Mouse (Mus musculus) stomach, embryonic 14.5 days (tissue): Measurements from ENCODE around the gene Gm49366. TPM values are rescaled to one million over a fixed set of nuclear protein-coding genes. Genes with fewer than 3 reads are reported as not detected.
"Not testable (repeated sequence)": the region's sequence is repeated elsewhere in the genome, so short reads cannot be mapped to it uniquely, and the experiment has no call there.

Experiments
- ATAC-seq: fragments of 200-750 bp; cut with Nextera tagmentation; 2 replicates; pipeline ENCODE4 v1.8.0; 2017; ENCODE audit warnings: low read depth, moderate TSS enrichment; ENCODE audit not compliant: insufficient number of reproducible peaks, insufficient read depth, low FRiP score
- H3K27ac ChIP-seq: fragments of 300-500 bp; sonication (generic); 2 replicates; pipeline ENCODE4 v1.5.1; 2014; ENCODE audit warnings: mild to moderate bottlenecking, low read length, moderate library complexity, mixed read lengths
- H3K27me3 ChIP-seq: fragments of 300-500 bp; sonication (generic); 2 replicates; pipeline ENCODE4 v1.6.1; 2014; ENCODE audit warnings: low read length, control low read depth, mixed read lengths; ENCODE audit not compliant: control insufficient read depth, insufficient read depth
- H3K36me3 ChIP-seq: fragments of 300-500 bp; sonication (generic); 2 replicates; pipeline ENCODE4 v1.6.1; 2014; ENCODE audit warnings: mild to moderate bottlenecking, control low read depth, low read length, moderate library complexity, mixed read lengths; ENCODE audit not compliant: control insufficient read depth, insufficient read depth
- H3K4me1 ChIP-seq: fragments of 300-500 bp; sonication (generic); 2 replicates; pipeline ENCODE4 v1.6.1; 2014; ENCODE audit warnings: low read length, control low read depth, mixed read lengths; ENCODE audit not compliant: control insufficient read depth, insufficient read depth
- H3K4me2 ChIP-seq: fragments of 300-500 bp; sonication (generic); replicated peaks from 2 replicates; pipeline ENCODE4 v1.6.1; 2014; ENCODE audit warnings: low read depth, low read length, control low read depth
- H3K4me3 ChIP-seq: fragments of 300-500 bp; sonication (generic); 2 replicates; pipeline ENCODE4 v1.5.1; 2014; ENCODE audit warnings: low read depth, low read length, control low read depth
- H3K9ac ChIP-seq: fragments of 300-500 bp; sonication (generic); replicated peaks from 2 replicates; pipeline ENCODE4 v1.6.1; 2014; ENCODE audit warnings: low read depth, mild to moderate bottlenecking, control low read depth, low read length, moderate library complexity, mixed read lengths
- H3K9me3 ChIP-seq: fragments of 300-500 bp; sonication (generic); 2 replicates; pipeline ENCODE4 v1.6.1; 2016; ENCODE audit warnings: low read depth, low read length, control low read depth; ENCODE audit not compliant: control insufficient read depth
- WGBS: fragments of 180-500 bp; shearing (Covaris S2); extraction: QIAGEN DNeasy Blood & Tissue Kit; methylation state at CpG from one replicate; pipeline ENCODE4 v1.1.7; 2014; 5-methylcytosine and 5-hydroxymethylcytosine counted together
- polyA plus RNA-seq: library from polyadenylated mRNA; unstranded; fragments of >200 nt; fragmentation: Nextera tagmentation; extraction: Ambion mirVana; gene quantifications from 2 replicates; pipeline ENCODE4 v1.2.1, GENCODE M21; 2014

The Gm49366 gene
- polyA plus RNA-seq, 1 experiment from 2014 or later = not detected

- no peak overlapping the region for H3K27ac ChIP-seq
- 0 out of 2 replicates have a peak, but pooled peaks have one; percentile 46 for ATAC-seq
These were observed 15.5 kb upstream of the Gm49366 start for GRCm38 (mm10) chr12:84023052-84023745.

GRCm38 (mm10) chr12:84025888-84026287 is 12.8 kb upstream of the Gm49366 start:
- H3K27me3 ChIP-seq = no peaks in the 10 kb centered on the region
- no peak overlapping the region for H3K27ac ChIP-seq
- WGBS = 83% methylated on average over 7 of the region's 7 CpGs
- H3K9ac ChIP-seq = no peak overlapping the region
- no peak overlapping the region for H3K4me2 ChIP-seq
- no peaks in the 10 kb centered on the region for H3K36me3 ChIP-seq
- H3K9me3 ChIP-seq = no peaks in the 10 kb centered on the region
- no peak for ATAC-seq
- H3K4me3 ChIP-seq = no peak overlapping the region
- H3K4me1 ChIP-seq = no peaks in the 10 kb centered on the region

More at GRCm38 (mm10) chr12:84023052-84023745, 15.5 kb upstream of the Gm49366 start:
- H3K27me3 ChIP-seq = no peaks in the 10 kb centered on the region
- H3K9me3 ChIP-seq = no peaks in the 10 kb centered on the region
- no peak overlapping the region for H3K9ac ChIP-seq
- no peaks in the 10 kb centered on the region for H3K4me1 ChIP-seq
- no peak overlapping the region for H3K4me2 ChIP-seq
- 77% methylated on average over 9 of the region's 9 CpGs for WGBS
- no peak overlapping the region for H3K4me3 ChIP-seq
- no peaks in the 10 kb centered on the region for H3K36me3 ChIP-seq

- 55% methylated on average over 3 of the region's 3 CpGs for WGBS
- not testable (repeated sequence) for H3K27ac ChIP-seq, H3K4me3 ChIP-seq, H3K4me2 ChIP-seq, H3K4me1 ChIP-seq, H3K9me3 ChIP-seq, H3K27me3 ChIP-seq, H3K36me3 ChIP-seq, ATAC-seq, H3K9ac ChIP-seq
These were observed 10.4 kb upstream of the Gm49366 start for GRCm38 (mm10) chr12:84028328-84028727.

- not testable (repeated sequence) for H3K4me2 ChIP-seq, H3K27me3 ChIP-seq, H3K27ac ChIP-seq, H3K4me3 ChIP-seq, ATAC-seq, H3K9me3 ChIP-seq, H3K9ac ChIP-seq, H3K4me1 ChIP-seq, H3K36me3 ChIP-seq
- 86% methylated on average over 1 of the region's 1 CpGs for WGBS
These were observed 9.7 kb upstream of the Gm49366 start for GRCm38 (mm10) chr12:84029043-84029442.

GRCm38 (mm10) chr12:84030659-84031332 is 7.9 kb upstream of the Gm49366 start:
- Histone ChIP-seq H3K27ac (no peak overlapping the region), H3K4me3 (no peak overlapping the region), H3K4me2 (no peak overlapping the region), H3K9ac (no peak overlapping the region), H3K36me3 (no peaks in the 10 kb centered on the region), H3K9me3 (no peaks in the 10 kb centered on the region), H3K4me1 (no peaks in the 10 kb centered on the region), H3K27me3 (no peaks in the 10 kb centered on the region)
- WGBS = 66% methylated on average over 4 of the region's 4 CpGs
- 0 out of 2 replicates have a peak, but pooled peaks have one; percentile 46 for ATAC-seq

- no peaks in the 10 kb centered on the region for H3K9me3 ChIP-seq
- H3K4me3 ChIP-seq = no peak overlapping the region
- H3K27me3 ChIP-seq = no peaks in the 10 kb centered on the region
- no peaks in the 10 kb centered on the region for H3K36me3 ChIP-seq
- H3K4me1 ChIP-seq = no peaks in the 10 kb centered on the region
- no peak for ATAC-seq
- WGBS = 77% methylated on average over 4 of the region's 4 CpGs
- no peak overlapping the region for H3K9ac ChIP-seq
- no peak overlapping the region for H3K27ac ChIP-seq
- H3K4me2 ChIP-seq = no peak overlapping the region
These were observed 5.9 kb upstream of the Gm49366 start for GRCm38 (mm10) chr12:84032854-84033253.

- not testable (repeated sequence) for H3K4me3 ChIP-seq, H3K4me1 ChIP-seq, ATAC-seq, H3K27me3 ChIP-seq, H3K4me2 ChIP-seq, H3K9me3 ChIP-seq, H3K27ac ChIP-seq, H3K9ac ChIP-seq, H3K36me3 ChIP-seq
- 73% methylated on average over 2 of the region's 2 CpGs for WGBS
These were observed 5.4 kb upstream of the Gm49366 start for GRCm38 (mm10) chr12:84033302-84033701.

GRCm38 (mm10) chr12:84034108-84034507 is 4.6 kb upstream of the Gm49366 start:
- no peak for ATAC-seq
- 30% methylated on average over 4 of the region's 4 CpGs for WGBS
- no peak overlapping the region for H3K4me2 ChIP-seq

More at GRCm38 (mm10) chr12:84034108-84034507, 4.6 kb upstream of the Gm49366 start:
- Histone ChIP-seq H3K4me3 (no peak overlapping the region), H3K27ac (no peak overlapping the region), H3K9me3 (no peaks in the 10 kb centered on the region), H3K9ac (no peak overlapping the region), H3K36me3 (no peaks in the 10 kb centered on the region), H3K4me1 (no peaks in the 10 kb centered on the region), H3K27me3 (no peaks in the 10 kb centered on the region)
